Mouse (Mus musculus) leukemia stem cell, adult 10-12 weeks (primary cell): ENCODE measurements around the gene Adam20. TPM values are rescaled to one million over a fixed set of nuclear protein-coding genes. Genes with fewer than 3 reads are reported as not detected.

Source experiments
- polyA plus RNA-seq: library from polyadenylated mRNA; stranded (reverse); fragments of >175 nt; gene quantifications from 2 replicates; pipeline ENCODE4 v1.2.3, GENCODE M21; 2012; ENCODE audit warnings: low replicate concordance

The Adam20 gene
- polyA plus RNA-seq = not detected in 2 replicates

DNA sequence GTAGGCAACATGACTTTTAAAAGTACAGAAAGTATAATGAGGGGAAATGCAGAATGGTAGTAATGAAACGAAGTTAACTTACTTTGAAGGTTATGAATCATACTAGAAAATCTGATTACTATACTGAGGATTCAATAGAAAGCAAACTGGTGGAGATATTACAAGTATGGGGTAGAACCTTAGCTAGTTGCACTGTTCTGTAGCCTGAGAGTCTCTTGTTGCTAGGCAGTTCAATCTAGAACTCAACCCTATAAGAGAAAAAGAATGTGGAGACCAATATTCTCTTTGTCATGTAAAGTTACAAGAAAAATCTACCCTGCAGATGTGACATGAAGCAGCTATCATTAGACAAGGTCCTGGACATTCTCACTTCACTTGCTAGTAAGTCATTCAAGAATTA lies at the start of gene Adam20:
Adam20 (plus strand) TSS at position 301 of the 400 bp plus-strand sequence.

GRCm38 (mm10) chr8:40751908-40752307 lies 41.2 kb upstream of the Adam20 start, which contains the start of gene Adam25:
Gene Adam25 (plus strand): TSS chr8:40752208.

Other genes starting within 250 kb of the Adam20 start
- not detected in 2 replicates for gene Adam24, start 118.2 kb upstream of the Adam20 start, polyA plus RNA-seq
- not detected in 2 replicates for gene Adam25, start 41.1 kb upstream of the Adam20 start, polyA plus RNA-seq
- not detected in 2 replicates for gene Adam39, start 29.7 kb downstream of the Adam20 start, polyA plus RNA-seq